ENCODE assay signal across 9 mouse cellular contexts in genomic region chr12:71932433-71933386, GRCm38 (mm10).
DNase-seq lines count a peak whose midpoint lies in the region; ATAC-seq and TF ChIP-seq lines count a peak whose summit lies in the region.
"Had no signal": no experiment of that assay in that cellular context is flagged by ENCODE, and none has a peak within 500 bp of the region (broad histone marks: within the 10 kb centered on the region; RNA-seq: fewer than 3 reads in every experiment).

No protein-coding gene starts in this region.

- peaks cover 88% of the 10 kb centered on the region for H3K4me1 ChIP-seq in heart, embryonic 13.5 days

- intact Hi-C loops in gastrocnemius, adult 2 months (cut with DNase I): no loop called here

- no peak for DNase-seq in heart, adult 18-20 months
- DNase-seq in lung, postnatal 25 days (ENCODE audit: low spot score): peak; percentile 56
- peak; percentile 24 to 55 for DNase-seq in thymus, adult 18-20 months
- no peak for DNase-seq in retina, postnatal 1 day
- DNase-seq in neural tube, embryonic 10.5 days (ENCODE audit: extremely low spot score, low spot score): no peak
- no peak for DNase-seq in gastrocnemius, adult 2 months

- no peak for TF ChIP-seq CTCF in gastrocnemius, adult 2 months (IDR thresholded peaks at IDR 0.05)

- no peaks in the 10 kb centered on the region for H3K9me3 ChIP-seq in heart, embryonic 13.5 days
- H3K9me3 ChIP-seq: lung, embryonic 15.5 days had no signal

- ATAC-seq in heart, embryonic 13.5 days (ENCODE audit: extremely low read depth, insufficient number of reproducible peaks, low FRiP score, low TSS enrichment): no peak
- ATAC-seq in common myeloid progenitor, adult 5-6 weeks (replicated peaks; ENCODE audit: low read depth, poor library complexity, severe bottlenecking): peak; percentile 87

- no peaks in the 10 kb centered on the region for H3K27me3 ChIP-seq in heart, embryonic 13.5 days (replicated peaks)
- H3K27me3 ChIP-seq: lung, embryonic 15.5 days had no signal

- H3K9ac ChIP-seq in heart, embryonic 13.5 days: no peak overlapping the region
- H3K9ac ChIP-seq: lung, embryonic 15.5 days had no signal

- peak overlapping the region; percentile 97 for H3K27ac ChIP-seq in heart, embryonic 13.5 days (replicated peaks)
- no peak overlapping the region for H3K27ac ChIP-seq in gastrocnemius, adult 2 months

- WGBS in heart, embryonic 13.5 days: 58% methylated on average over 9 of the region's 9 CpGs

- H3K36me3 ChIP-seq in heart, embryonic 13.5 days: peaks cover 11% of the 10 kb centered on the region
- H3K36me3 ChIP-seq: lung, embryonic 15.5 days had no signal

- H3K4me3 ChIP-seq in heart, embryonic 13.5 days: no peak overlapping the region
- H3K4me3 ChIP-seq in gastrocnemius, adult 2 months: no peak overlapping the region
- H3K4me3 ChIP-seq: lung, embryonic 15.5 days had no signal

- no peak overlapping the region for H3K4me2 ChIP-seq in heart, embryonic 13.5 days
- H3K4me2 ChIP-seq: lung, embryonic 15.5 days had no signal

Comparison
In these comparisons a context has a peak if more than half of its experiments do, and no peak if none do; other contexts are left out.
1. DNase-seq: peak in lung, postnatal 25 days (single experiment) and thymus, adult 18-20 months (2 of 2); none in heart, adult 18-20 months (0 of 2), retina, postnatal 1 day (single experiment), neural tube, embryonic 10.5 days (single experiment) and gastrocnemius, adult 2 months (single experiment).